Mouse (Mus musculus) forebrain, embryonic 11.5 days (tissue): ENCODE data around the gene 2410004B18Rik. TPM values are rescaled to one million over a fixed set of nuclear protein-coding genes. Genes with fewer than 3 reads are reported as not detected.

Experiments
- ATAC-seq: fragments of 200-750 bp; cut with Nextera tagmentation; replicated peaks from 2 replicates; pipeline ENCODE4 v1.8.0; 2017; ENCODE audit warnings: moderate TSS enrichment; ENCODE audit not compliant: low FRiP score
- DNase-seq: peaks from one replicate; pipeline ENCODE4 v3.0.0-alpha.2; 2017; ENCODE audit warnings: low spot score
- H3K27ac ChIP-seq: fragments of 300-500 bp; sonication (generic); 2 replicates; pipeline ENCODE4 v1.5.1; 2014; ENCODE audit warnings: low read depth, low read length
- H3K27me3 ChIP-seq: fragments of 300-500 bp; sonication (generic); 2 replicates; pipeline ENCODE4 v1.6.1; 2014; ENCODE audit warnings: mild to moderate bottlenecking, low read length, mixed read lengths; ENCODE audit not compliant: control insufficient read depth, insufficient read depth
- H3K36me3 ChIP-seq: fragments of 300-500 bp; sonication (generic); 2 replicates; pipeline ENCODE4 v1.6.1; 2014; ENCODE audit warnings: mild to moderate bottlenecking, low read length, moderate library complexity, mixed read lengths; ENCODE audit not compliant: control insufficient read depth, insufficient read depth
- H3K4me1 ChIP-seq: fragments of 300-500 bp; sonication (generic); replicated peaks from 2 replicates; pipeline ENCODE4 v1.6.1; 2014; ENCODE audit warnings: low read length, mixed read lengths; ENCODE audit not compliant: control insufficient read depth, insufficient read depth
- H3K4me2 ChIP-seq: fragments of 300-500 bp; sonication (generic); 2 replicates; pipeline ENCODE4 v1.6.1; 2014; ENCODE audit warnings: low read depth, mild to moderate bottlenecking, low read length, moderate library complexity, mixed read lengths; ENCODE audit not compliant: severe bottlenecking
- H3K4me3 ChIP-seq: fragments of 300-500 bp; sonication (generic); 2 replicates; pipeline ENCODE4 v1.5.1; 2014; ENCODE audit warnings: low read depth, low read length
- H3K9ac ChIP-seq: fragments of 300-500 bp; sonication (generic); 2 replicates; pipeline ENCODE4 v1.6.1; 2014; ENCODE audit warnings: low read length
- H3K9me3 ChIP-seq: fragments of 300-500 bp; sonication (generic); 2 replicates; pipeline ENCODE4 v1.6.1; 2016; ENCODE audit warnings: low read length, mixed read lengths; ENCODE audit not compliant: control insufficient read depth
- WGBS: fragments of 180-500 bp; shearing (Covaris S2); extraction: QIAGEN DNeasy Blood & Tissue Kit; methylation state at CpG from one replicate; pipeline ENCODE4 v1.1.7; 2014; 5-methylcytosine and 5-hydroxymethylcytosine counted together
- polyA plus RNA-seq: library from polyadenylated mRNA; unstranded; fragments of >200 nt; fragmentation: Nextera tagmentation; extraction: Ambion mirVana; gene quantifications from 2 replicates; pipeline ENCODE4 v1.2.1, GENCODE M21; 2014

The 2410004B18Rik gene
- polyA plus RNA-seq, 1 experiment from 2014 or later: 59.5 TPM

- no peak for ATAC-seq
- peaks cover 8% of the 10 kb centered on the region for H3K4me1 ChIP-seq
These were observed 1.6 kb downstream of the 2410004B18Rik start for GRCm38 (mm10) chr3:145939402-145939801.

GRCm38 (mm10) chr3:145939971-145940370, 2.2 kb downstream of the 2410004B18Rik start:
- no peak overlapping the region for H3K9ac ChIP-seq
- H3K4me3 ChIP-seq: no peak overlapping the region
- H3K4me2 ChIP-seq: no peak overlapping the region
- ATAC-seq (no peak), DNase-seq (no peak)
- no peaks in the 10 kb centered on the region for H3K27me3 ChIP-seq
- 89% methylated on average over 4 of the region's 4 CpGs for WGBS
- H3K9me3 ChIP-seq: no peaks in the 10 kb centered on the region
- H3K4me1 ChIP-seq: peaks cover 8% of the 10 kb centered on the region
- H3K36me3 ChIP-seq: no peaks in the 10 kb centered on the region; the same call in 1 of the 2 replicates
- no peak overlapping the region for H3K27ac ChIP-seq

More at GRCm38 (mm10) chr3:145939402-145939801, 1.6 kb downstream of the 2410004B18Rik start:
- Histone ChIP-seq H3K27ac (no peak overlapping the region), H3K27me3 (no peaks in the 10 kb centered on the region), H3K4me2 (peak overlapping the region; percentile 61; the same call in 1 of the 2 replicates), H3K4me3 (peak overlapping the region; percentile 3; the same call in 1 of the 2 replicates), H3K36me3 (no peaks in the 10 kb centered on the region; the same call in 1 of the 2 replicates), H3K9ac (no peak overlapping the region), H3K9me3 (no peaks in the 10 kb centered on the region)
- no peak for DNase-seq
- WGBS: 86% methylated on average over 12 of the region's 12 CpGs

- H3K36me3 ChIP-seq: no peaks in the 10 kb centered on the region; the same call in 1 of the 2 replicates
These were observed 4.2 kb downstream of the 2410004B18Rik start for GRCm38 (mm10) chr3:145941971-145942370.

GRCm38 (mm10) chr3:145944348-145944747, 6.5 kb downstream of the 2410004B18Rik start:
- no peak for DNase-seq
- no peaks in the 10 kb centered on the region; the same call in 1 of the 2 replicates for H3K36me3 ChIP-seq
- no peaks in the 10 kb centered on the region for H3K27me3 ChIP-seq
- WGBS: 84% methylated on average over 7 of the region's 7 CpGs
- H3K9me3 ChIP-seq: no peaks in the 10 kb centered on the region
- H3K27ac ChIP-seq: no peak overlapping the region
- no peak overlapping the region for H3K4me3 ChIP-seq
- no peak overlapping the region for H3K4me2 ChIP-seq
- ATAC-seq: no peak
- peaks cover 2% of the 10 kb centered on the region; the same call in 1 of the 2 replicates for H3K4me1 ChIP-seq
- no peak overlapping the region for H3K9ac ChIP-seq

More at GRCm38 (mm10) chr3:145941971-145942370, 4.2 kb downstream of the 2410004B18Rik start:
- Histone ChIP-seq H3K4me3 (no peak overlapping the region), H3K27ac (no peak overlapping the region), H3K4me2 (no peak overlapping the region), H3K9me3 (no peaks in the 10 kb centered on the region), H3K27me3 (no peaks in the 10 kb centered on the region), H3K9ac (no peak overlapping the region), H3K4me1 (peaks cover 8% of the 10 kb centered on the region)
- DNase-seq (peak; percentile 81), ATAC-seq (no peak)
- WGBS: 16% methylated on average over 3 of the region's 3 CpGs

- H3K27ac ChIP-seq: no peak overlapping the region
- H3K9me3 ChIP-seq: no peaks in the 10 kb centered on the region
- H3K4me1 ChIP-seq: no peaks in the 10 kb centered on the region; the same call in 1 of the 2 replicates
- ATAC-seq (no peak), DNase-seq (no peak)
- H3K9ac ChIP-seq: no peak overlapping the region
- no peaks in the 10 kb centered on the region; the same call in 1 of the 2 replicates for H3K27me3 ChIP-seq
- WGBS: 84% methylated on average over 3 of the region's 3 CpGs
- H3K36me3 ChIP-seq: no peaks in the 10 kb centered on the region; the same call in 1 of the 2 replicates
- H3K4me3 ChIP-seq: no peak overlapping the region
- H3K4me2 ChIP-seq: no peak overlapping the region
These were observed 8.1 kb downstream of the 2410004B18Rik start for GRCm38 (mm10) chr3:145945904-145946303.

- H3K9ac ChIP-seq: no peak overlapping the region
- no peak for ATAC-seq
- no peak for DNase-seq
- H3K4me3 ChIP-seq: no peak overlapping the region
- H3K27me3 ChIP-seq: no peaks in the 10 kb centered on the region; the same call in 1 of the 2 replicates
- no peaks in the 10 kb centered on the region for H3K9me3 ChIP-seq
- no peak overlapping the region; the same call in 1 of the 2 replicates for H3K27ac ChIP-seq
- H3K4me2 ChIP-seq: no peak overlapping the region
- no peaks in the 10 kb centered on the region; the same call in 1 of the 2 replicates for H3K36me3 ChIP-seq
- 63% methylated on average over 2 of the region's 2 CpGs for WGBS
- no peaks in the 10 kb centered on the region; the same call in 1 of the 2 replicates for H3K4me1 ChIP-seq
These were observed 8.8 kb downstream of the 2410004B18Rik start for GRCm38 (mm10) chr3:145946654-145947053.

- WGBS: 31% methylated on average over 6 of the region's 6 CpGs
- DNase-seq: no peak
These were observed 9.9 kb downstream of the 2410004B18Rik start for GRCm38 (mm10) chr3:145947539-145948204.

GRCm38 (mm10) chr3:145950034-145950814, 12.4 kb downstream of the 2410004B18Rik start:
- 9% methylated on average over 15 of the region's 15 CpGs for WGBS
- Histone ChIP-seq H3K4me1 (no peaks in the 10 kb centered on the region; the same call in 1 of the 2 replicates), H3K27me3 (no peaks in the 10 kb centered on the region; the same call in 1 of the 2 replicates), H3K4me2 (peak overlapping the region; percentile 31; the same call in 1 of the 2 replicates), H3K9me3 (no peaks in the 10 kb centered on the region), H3K27ac (no peak overlapping the region), H3K4me3 (no peak overlapping the region), H3K36me3 (no peaks in the 10 kb centered on the region), H3K9ac (0 out of 2 replicates have a peak overlapping the region, but pooled peaks have one; percentile 9)
- DNase-seq (peak; percentile 67), ATAC-seq (peak; percentile 74)

More at GRCm38 (mm10) chr3:145947539-145948204, 9.9 kb downstream of the 2410004B18Rik start:
- peak; percentile 74 for ATAC-seq
- no peak overlapping the region for H3K4me3 ChIP-seq
- H3K27me3 ChIP-seq: no peaks in the 10 kb centered on the region; the same call in 1 of the 2 replicates
- H3K4me1 ChIP-seq: no peaks in the 10 kb centered on the region; the same call in 1 of the 2 replicates
- H3K9me3 ChIP-seq: no peaks in the 10 kb centered on the region
- no peak overlapping the region for H3K4me2 ChIP-seq
- no peaks in the 10 kb centered on the region; the same call in 1 of the 2 replicates for H3K36me3 ChIP-seq
- H3K27ac ChIP-seq: no peak overlapping the region
- no peak overlapping the region for H3K9ac ChIP-seq
